Mouse (Mus musculus) stomach, embryonic 15.5 days (tissue): Measurements from ENCODE around the gene Runx3. TPM values are rescaled to one million over a fixed set of nuclear protein-coding genes. Genes with fewer than 3 reads are reported as not detected.
A peak's percentile ranks its signal among the peaks of the same experiment; 100 is the strongest.

ENCODE experiments used
- ATAC-seq: fragments of 200-750 bp; cut with Nextera tagmentation; 2 replicates; pipeline ENCODE4 v1.8.0; 2017; ENCODE audit warnings: low read depth, moderate number of reproducible peaks, moderate TSS enrichment; ENCODE audit not compliant: insufficient read depth, low FRiP score
- H3K27ac ChIP-seq: fragments of 300-500 bp; sonication (generic); 2 replicates; pipeline ENCODE4 v1.5.1; 2015; ENCODE audit warnings: mild to moderate bottlenecking, inconsistent platforms
- H3K27me3 ChIP-seq: fragments of 300-500 bp; sonication (generic); replicated peaks from 2 replicates; pipeline ENCODE4 v1.6.1; 2015; ENCODE audit warnings: inconsistent platforms
- H3K36me3 ChIP-seq: fragments of 300-500 bp; sonication (generic); 2 replicates; pipeline ENCODE4 v1.6.1; 2015; ENCODE audit warnings: inconsistent platforms
- H3K4me1 ChIP-seq: fragments of 300-500 bp; sonication (generic); 2 replicates; pipeline ENCODE4 v1.6.1; 2015; ENCODE audit warnings: inconsistent platforms
- H3K4me2 ChIP-seq: fragments of 300-500 bp; sonication (generic); 2 replicates; pipeline ENCODE4 v1.6.1; 2015; ENCODE audit warnings: mild to moderate bottlenecking, inconsistent platforms
- H3K4me3 ChIP-seq: fragments of 300-500 bp; sonication (generic); replicated peaks from 2 replicates; pipeline ENCODE4 v1.5.1; 2015; ENCODE audit warnings: inconsistent platforms
- H3K9ac ChIP-seq: fragments of 300-500 bp; sonication (generic); 2 replicates; pipeline ENCODE4 v1.6.1; 2015; ENCODE audit warnings: inconsistent platforms
- H3K9me3 ChIP-seq: fragments of 300-500 bp; sonication (generic); 2 replicates; pipeline ENCODE4 v1.6.1; 2016; ENCODE audit warnings: inconsistent platforms
- WGBS: fragments of 180-500 bp; shearing (Covaris S2); methylation state at CpG from one replicate; pipeline ENCODE4 v1.1.7; 2015; 5-methylcytosine and 5-hydroxymethylcytosine counted together
- polyA plus RNA-seq: library from polyadenylated mRNA; unstranded; fragments of >200 nt; fragmentation: Nextera tagmentation; extraction: Ambion mirVana; gene quantifications from 2 replicates; pipeline ENCODE4 v1.2.1, GENCODE M21; 2015

Runx3 gene
- polyA plus RNA-seq, 1 experiment from 2014 or later, result 0.26 TPM

GRCm38 (mm10) chr4:135219652-135220051, 99.2 kb downstream of the Runx3 start:
- H3K27me3 ChIP-seq, result no peaks in the 10 kb centered on the region
- WGBS, result 50% methylated on average over 4 of the region's 4 CpGs
- H3K4me1 ChIP-seq, result peaks cover 4% of the 10 kb centered on the region; the same call in 1 of the 2 replicates
- H3K36me3 ChIP-seq, result peaks cover 50% of the 10 kb centered on the region
- no peak overlapping the region for H3K9ac ChIP-seq
- no peaks in the 10 kb centered on the region for H3K9me3 ChIP-seq
- ATAC-seq, result 0 out of 2 replicates have a peak, but pooled peaks have one; percentile 50
- H3K4me2 ChIP-seq, result no peak overlapping the region
- no peak overlapping the region for H3K4me3 ChIP-seq
- no peak overlapping the region for H3K27ac ChIP-seq

DNA sequence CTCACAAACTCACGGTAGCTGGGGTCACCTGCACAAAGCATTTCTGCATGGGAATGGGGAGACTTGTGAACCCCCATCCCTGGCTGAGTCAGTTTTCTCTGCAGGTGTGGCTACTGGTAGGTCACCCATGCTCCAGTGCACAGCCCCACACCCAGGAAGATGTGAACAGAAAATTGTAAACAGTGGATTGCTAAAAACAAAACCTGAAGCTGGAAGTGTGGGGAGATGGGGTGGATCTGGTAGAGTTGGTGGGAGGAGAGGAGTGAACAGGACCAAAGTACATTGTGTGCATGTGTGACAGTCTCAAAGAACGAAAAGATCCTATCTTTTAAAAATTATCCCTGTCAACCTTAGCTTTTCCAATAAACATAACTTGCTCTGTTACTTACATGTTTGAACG, 100.2 kb downstream of the Runx3 start:
- ATAC-seq, result no peak
- H3K4me1 ChIP-seq, result peaks cover 4% of the 10 kb centered on the region; the same call in 1 of the 2 replicates
- no peak overlapping the region for H3K4me3 ChIP-seq
- no peak overlapping the region for H3K4me2 ChIP-seq
- no peak overlapping the region for H3K9ac ChIP-seq
- H3K36me3 ChIP-seq, result peaks cover 53% of the 10 kb centered on the region
- H3K27ac ChIP-seq, result no peak overlapping the region
- H3K27me3 ChIP-seq, result no peaks in the 10 kb centered on the region
- no peaks in the 10 kb centered on the region for H3K9me3 ChIP-seq
- WGBS, result 74% methylated on average over 3 of the region's 3 CpGs

GRCm38 (mm10) chr4:135221632-135222407, 101.4 kb downstream of the Runx3 start:
- no peaks in the 10 kb centered on the region for H3K9me3 ChIP-seq
- H3K4me2 ChIP-seq, result no peak overlapping the region
- peaks cover 46% of the 10 kb centered on the region for H3K36me3 ChIP-seq
- no peak overlapping the region for H3K27ac ChIP-seq
- H3K4me1 ChIP-seq, result peaks cover 4% of the 10 kb centered on the region; the same call in 1 of the 2 replicates
- H3K27me3 ChIP-seq, result no peaks in the 10 kb centered on the region
- no peak overlapping the region for H3K9ac ChIP-seq
- no peak overlapping the region for H3K4me3 ChIP-seq
- ATAC-seq, result no peak
- 71% methylated on average over 12 of the region's 12 CpGs for WGBS

GRCm38 (mm10) chr4:135223808-135224207, 103.4 kb downstream of the Runx3 start:
- H3K9ac ChIP-seq, result no peak overlapping the region
- H3K9me3 ChIP-seq, result no peaks in the 10 kb centered on the region
- ATAC-seq, result no peak
- 91% methylated on average over 9 of the region's 9 CpGs for WGBS
- peaks cover 4% of the 10 kb centered on the region; the same call in 1 of the 2 replicates for H3K4me1 ChIP-seq
- no peaks in the 10 kb centered on the region for H3K27me3 ChIP-seq
- no peak overlapping the region for H3K4me3 ChIP-seq
- peaks cover 35% of the 10 kb centered on the region for H3K36me3 ChIP-seq
- no peak overlapping the region for H3K4me2 ChIP-seq
- H3K27ac ChIP-seq, result no peak overlapping the region

GRCm38 (mm10) chr4:135226008-135226667, 105.7 kb downstream of the Runx3 start:
- no peak overlapping the region for H3K27ac ChIP-seq
- no peaks in the 10 kb centered on the region for H3K27me3 ChIP-seq
- no peak overlapping the region for H3K4me2 ChIP-seq
- H3K9ac ChIP-seq, result no peak overlapping the region
- no peaks in the 10 kb centered on the region for H3K4me1 ChIP-seq
- no peak overlapping the region for H3K4me3 ChIP-seq
- whole genome bisulfite sequencing, result 89% methylated on average over 12 of the region's 12 CpGs
- no peak for ATAC-seq
- no peaks in the 10 kb centered on the region for H3K9me3 ChIP-seq
- H3K36me3 ChIP-seq, result peaks cover 28% of the 10 kb centered on the region

Other genes with a start within 250 kb of the Runx3 start
- gene Tmem50a, start 205.6 kb upstream of the Runx3 start, polyA plus RNA-seq, result 167 and 170 TPM in 2 replicates
- gene Rsrp1, start 197.1 kb upstream of the Runx3 start, polyA plus RNA-seq, result 500 and 512 TPM in 2 replicates
- 65.2 and 70.2 TPM in 2 replicates for gene Syf2, start 189.8 kb upstream of the Runx3 start, polyA plus RNA-seq
- 141 and 144 TPM in 2 replicates for gene Clic4, start 152.2 kb downstream of the Runx3 start, polyA plus RNA-seq
- 226 and 233 TPM in 2 replicates for gene Srrm1, start 232.7 kb downstream of the Runx3 start, polyA plus RNA-seq